Mouse (Mus musculus) neural tube, embryonic 11.5 days (tissue): ENCODE results near the gene Cd200r4. TPM values are rescaled to one million over a fixed set of nuclear protein-coding genes. Genes with fewer than 3 reads are reported as not detected.

Experiments used
- ATAC-seq: fragments of 200-750 bp; cut with Nextera tagmentation; 2 replicates; pipeline ENCODE4 v1.8.0; 2017; ENCODE audit warnings: moderate number of reproducible peaks, mild to moderate bottlenecking, moderate TSS enrichment, moderate library complexity; ENCODE audit not compliant: insufficient read depth, low FRiP score, low TSS enrichment
- DNase-seq: peaks from one replicate; pipeline ENCODE4 v3.0.0-alpha.2; 2015; ENCODE audit warnings: low spot score
- H3K27ac ChIP-seq: fragments of 300-500 bp; sonication (generic); 2 replicates; pipeline ENCODE4 v1.5.1; 2014; ENCODE audit warnings: low read depth, mild to moderate bottlenecking, low read length
- H3K27me3 ChIP-seq: fragments of 300-500 bp; sonication (generic); 2 replicates; pipeline ENCODE4 v1.6.1; 2014; ENCODE audit warnings: mild to moderate bottlenecking, low read length, mixed read lengths; ENCODE audit not compliant: control insufficient read depth, insufficient read depth
- H3K36me3 ChIP-seq: fragments of 300-500 bp; sonication (generic); 2 replicates; pipeline ENCODE4 v1.6.1; 2014; ENCODE audit warnings: mild to moderate bottlenecking, low read length, moderate library complexity, mixed read lengths; ENCODE audit not compliant: control insufficient read depth, insufficient read depth
- H3K4me1 ChIP-seq: fragments of 300-500 bp; sonication (generic); 2 replicates; pipeline ENCODE4 v1.6.1; 2014; ENCODE audit warnings: low read length, mixed read lengths; ENCODE audit not compliant: control insufficient read depth, insufficient read depth
- H3K4me2 ChIP-seq: fragments of 300-500 bp; sonication (generic); 2 replicates; pipeline ENCODE4 v1.6.1; 2014; ENCODE audit warnings: low read depth, mild to moderate bottlenecking, moderate library complexity
- H3K4me3 ChIP-seq: fragments of 300-500 bp; sonication (generic); 2 replicates; pipeline ENCODE4 v1.5.1; 2014; ENCODE audit warnings: low read depth, low read length
- H3K9ac ChIP-seq: fragments of 300-500 bp; sonication (generic); 2 replicates; pipeline ENCODE4 v1.6.1; 2014; ENCODE audit warnings: mild to moderate bottlenecking, low read length
- H3K9me3 ChIP-seq: fragments of 300-500 bp; sonication (generic); 2 replicates; pipeline ENCODE4 v1.6.1; 2016; ENCODE audit warnings: low read length; ENCODE audit not compliant: control insufficient read depth
- WGBS: fragments of 180-500 bp; shearing (Covaris S2); extraction: QIAGEN DNeasy Blood & Tissue Kit; methylation state at CpG from one replicate; pipeline ENCODE4 v1.1.7; 2014; 5-methylcytosine and 5-hydroxymethylcytosine counted together
- polyA plus RNA-seq: library from polyadenylated mRNA; unstranded; fragments of >200 nt; fragmentation: Nextera tagmentation; extraction: Ambion mirVana; gene quantifications from 2 replicates; pipeline ENCODE4 v1.2.1, GENCODE M21; 2014

Gene Cd200r4
- polyA plus RNA-seq: not detected in 2 replicates

DNA sequence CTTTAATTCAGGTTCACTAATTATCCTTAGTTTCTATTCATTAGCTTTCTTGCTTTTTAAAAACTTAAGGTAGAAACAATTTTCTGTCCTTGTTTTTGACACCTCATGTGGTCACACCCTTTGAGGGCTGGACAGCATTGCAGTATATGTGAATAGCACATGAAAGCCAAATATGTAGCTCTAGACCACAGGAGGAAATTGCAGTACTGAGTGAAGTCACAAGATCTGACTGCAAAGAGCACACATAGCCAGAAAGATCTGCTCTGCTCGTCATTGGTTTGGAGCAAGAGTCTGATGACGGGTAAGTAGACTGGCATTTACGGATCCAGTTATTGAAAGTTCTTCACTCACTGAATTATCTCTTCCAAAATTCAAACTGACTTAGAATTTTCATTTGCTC, at the start of gene Cd200r4:
Cd200r4 (plus strand) TSS at position 190 of the 400 bp plus-strand sequence.
- Histone ChIP-seq H3K4me1 (no peaks in the 10 kb centered on the region), H3K4me2 (no peak within 1 kb of the TSS), H3K27me3 (no peaks in the 10 kb centered on the region), H3K27ac (no peak within 1 kb of the TSS), H3K9me3 (no peaks in the 10 kb centered on the region), H3K9ac (no peak within 1 kb of the TSS), H3K4me3 (no peak within 1 kb of the TSS), H3K36me3 (no peaks in the 10 kb centered on the region)
- DNase-seq (no peak), ATAC-seq (no peak)
- WGBS: 95% methylated on average over 3 of the region's 3 CpGs

GRCm38 (mm10) chr16:44761811-44762210, 49.7 kb upstream of the Cd200r4 start:
- WGBS: 60% methylated on average over 1 of the region's 1 CpGs
- no peak for ATAC-seq
- H3K9ac ChIP-seq: no peak overlapping the region
- H3K4me3 ChIP-seq: no peak overlapping the region
- H3K4me2 ChIP-seq: no peak overlapping the region
- H3K36me3 ChIP-seq: no peaks in the 10 kb centered on the region
- no peak overlapping the region for H3K27ac ChIP-seq
- H3K27me3 ChIP-seq: no peaks in the 10 kb centered on the region
- H3K4me1 ChIP-seq: no peaks in the 10 kb centered on the region
- no peak for DNase-seq
- H3K9me3 ChIP-seq: no peaks in the 10 kb centered on the region

DNA sequence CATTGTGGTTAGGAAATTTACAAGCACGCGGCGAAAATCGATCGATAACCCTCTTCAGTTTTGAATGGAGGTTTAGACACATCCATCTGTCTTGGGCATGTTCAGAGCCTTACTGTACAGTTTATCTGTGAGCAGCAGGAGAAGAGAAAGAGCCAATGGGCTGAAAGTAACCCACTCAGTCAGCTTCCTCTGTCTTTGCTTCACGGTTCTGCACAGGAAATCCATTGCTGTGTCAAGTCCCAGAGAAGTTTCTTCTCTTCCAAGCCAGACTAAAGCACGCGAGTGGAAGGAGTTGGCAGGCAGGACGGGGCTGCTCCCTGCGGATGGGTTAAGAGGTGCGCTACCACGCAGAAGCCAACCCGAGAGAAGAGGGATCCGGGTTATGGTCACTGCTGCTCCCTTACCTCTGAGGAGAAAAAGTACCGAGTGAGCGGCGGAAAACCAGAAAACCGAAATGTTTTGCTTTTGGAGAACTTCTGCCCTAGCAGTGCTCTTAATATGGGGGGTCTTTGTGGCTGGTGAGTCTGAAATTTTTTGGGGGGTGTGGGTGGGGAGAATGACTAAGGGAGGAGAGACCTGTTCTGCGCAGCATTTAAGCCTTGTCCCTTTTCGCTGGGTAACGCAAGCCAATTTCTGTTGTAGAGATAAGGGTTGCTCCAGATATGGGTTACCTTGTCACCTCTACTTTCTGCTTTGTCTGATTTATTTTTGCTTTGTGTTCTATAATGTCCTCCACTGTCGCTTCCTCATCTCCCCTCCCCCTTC, 45.8 kb upstream of the Cd200r4 start, which contains the start of gene Cd200r1:
Cd200r1 (plus strand) TSS at position 182 of the 765 bp plus-strand sequence.
- no peak for ATAC-seq
- 82% methylated on average over 22 of the region's 22 CpGs for WGBS

DNA sequence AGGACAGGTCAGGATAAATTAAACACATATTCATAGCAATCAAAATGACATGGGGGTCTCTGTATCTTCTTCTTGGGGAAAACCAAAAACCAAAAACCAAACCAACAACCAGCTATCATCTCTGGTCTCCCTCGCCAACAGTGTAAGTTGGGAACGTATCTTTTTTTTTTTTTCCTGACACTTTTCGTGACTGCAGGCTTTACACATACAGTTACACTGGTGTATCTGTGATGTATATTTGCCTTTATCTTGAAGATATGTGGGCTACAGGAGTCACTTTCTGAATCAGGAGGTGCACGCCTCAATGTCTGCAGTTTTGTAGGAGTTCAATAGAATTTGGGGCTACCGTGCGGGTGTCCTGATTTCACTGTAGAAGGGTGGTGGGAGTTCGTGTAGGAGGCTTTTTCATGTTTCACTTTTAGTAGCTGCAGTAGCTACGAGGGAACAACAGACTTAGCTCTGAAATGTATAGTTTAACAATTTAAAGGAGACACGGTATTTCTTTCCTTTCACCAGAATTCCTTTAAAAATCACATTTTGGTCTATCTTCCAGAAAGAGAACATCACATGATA, 45.1 kb upstream of the Cd200r4 start:
- ATAC-seq: no peak
- H3K4me1 ChIP-seq: no peaks in the 10 kb centered on the region

More for the DNA sequence above, 45.8 kb upstream of the Cd200r4 start, which contains the start of gene Cd200r1:
- Histone ChIP-seq H3K27ac (no peak within 1 kb of the TSS), H3K4me2 (no peak within 1 kb of the TSS), H3K4me1 (no peaks in the 10 kb centered on the region), H3K9ac (no peak within 1 kb of the TSS), H3K36me3 (no peaks in the 10 kb centered on the region), H3K9me3 (no peaks in the 10 kb centered on the region), H3K27me3 (no peaks in the 10 kb centered on the region), H3K4me3 (no peak within 1 kb of the TSS)
- DNase-seq: no peak

GRCm38 (mm10) chr16:44767506-44767905, 44.0 kb upstream of the Cd200r4 start:
- DNase-seq (no peak), ATAC-seq (no peak)
- H3K27me3 ChIP-seq: no peaks in the 10 kb centered on the region
- no peak overlapping the region for H3K4me3 ChIP-seq
- no peaks in the 10 kb centered on the region for H3K9me3 ChIP-seq
- WGBS: 92% methylated on average over 7 of the region's 7 CpGs
- H3K27ac ChIP-seq: no peak overlapping the region
- H3K4me2 ChIP-seq: no peak overlapping the region
- no peaks in the 10 kb centered on the region for H3K36me3 ChIP-seq
- no peak overlapping the region for H3K9ac ChIP-seq
- no peaks in the 10 kb centered on the region for H3K4me1 ChIP-seq

More for the DNA sequence above, 45.1 kb upstream of the Cd200r4 start:
- WGBS: 89% methylated on average over 9 of the region's 9 CpGs
- no peak overlapping the region for H3K4me3 ChIP-seq
- DNase-seq: no peak
- H3K9ac ChIP-seq: no peak overlapping the region
- no peaks in the 10 kb centered on the region for H3K27me3 ChIP-seq
- H3K9me3 ChIP-seq: no peaks in the 10 kb centered on the region
- H3K36me3 ChIP-seq: no peaks in the 10 kb centered on the region
- H3K27ac ChIP-seq: no peak overlapping the region
- H3K4me2 ChIP-seq: no peak overlapping the region

DNA sequence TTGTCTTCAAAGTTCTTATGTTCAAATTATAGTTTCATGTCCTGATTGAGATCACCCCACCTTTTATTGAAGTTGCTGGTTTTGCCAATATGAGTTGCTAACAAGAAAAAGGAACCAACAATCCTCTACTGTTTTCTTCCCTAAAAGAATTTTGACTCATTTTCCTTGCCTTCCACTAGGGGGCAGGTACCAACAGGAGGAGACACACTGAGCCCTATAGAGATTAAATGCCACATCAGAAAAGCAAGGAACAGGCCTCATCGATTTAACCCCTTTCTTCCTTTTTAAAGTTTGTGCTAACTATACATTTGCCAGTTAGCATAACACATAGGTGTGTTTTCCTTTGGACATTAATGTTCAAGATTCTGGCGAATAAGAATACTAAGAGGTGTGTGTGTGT, 43.6 kb upstream of the Cd200r4 start:
- H3K4me2 ChIP-seq: no peak overlapping the region
- H3K4me1 ChIP-seq: no peaks in the 10 kb centered on the region
- ATAC-seq: peak; percentile 63; the same call in 1 of the 2 replicates
- DNase-seq: no peak
- no peaks in the 10 kb centered on the region for H3K36me3 ChIP-seq
- no peak overlapping the region for H3K27ac ChIP-seq
- 59% methylated on average over 2 of the region's 2 CpGs for WGBS
- H3K27me3 ChIP-seq: no peaks in the 10 kb centered on the region
- no peak overlapping the region for H3K4me3 ChIP-seq
- H3K9ac ChIP-seq: no peak overlapping the region
- H3K9me3 ChIP-seq: no peaks in the 10 kb centered on the region

DNA sequence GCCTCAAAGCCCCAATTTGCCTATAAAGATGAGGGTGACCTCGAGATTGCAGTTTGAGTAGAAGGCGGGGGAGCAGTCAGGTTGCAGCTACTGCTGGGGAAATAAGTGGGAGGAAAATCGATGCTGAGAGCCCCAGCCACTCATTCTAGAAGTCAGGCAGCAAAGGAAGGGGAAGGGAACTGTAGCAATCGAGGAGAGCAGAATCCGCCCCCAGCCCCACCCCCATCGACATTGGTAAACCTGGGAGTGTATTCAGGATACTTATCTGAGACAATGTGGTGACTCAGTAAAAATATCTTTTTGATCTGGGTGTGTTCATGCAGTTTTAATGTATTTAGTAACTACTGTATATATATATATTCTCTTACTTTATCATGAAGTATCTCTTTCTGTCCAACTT, 39.0 kb upstream of the Cd200r4 start:
- Histone ChIP-seq H3K4me2 (no peak overlapping the region), H3K9me3 (no peaks in the 10 kb centered on the region), H3K27ac (no peak overlapping the region), H3K36me3 (no peaks in the 10 kb centered on the region), H3K9ac (no peak overlapping the region), H3K4me1 (no peaks in the 10 kb centered on the region), H3K4me3 (no peak overlapping the region), H3K27me3 (no peaks in the 10 kb centered on the region)
- WGBS: 77% methylated on average over 6 of the region's 6 CpGs
- no peak for DNase-seq
- no peak for ATAC-seq

- no peaks in the 10 kb centered on the region for H3K27me3 ChIP-seq
- no peak for DNase-seq
- WGBS: 93% methylated on average over 3 of the region's 3 CpGs
- H3K36me3 ChIP-seq: no peaks in the 10 kb centered on the region
- H3K27ac ChIP-seq: no peak overlapping the region
- H3K9me3 ChIP-seq: no peaks in the 10 kb centered on the region
- no peak overlapping the region for H3K4me3 ChIP-seq
- no peak for ATAC-seq
- H3K4me2 ChIP-seq: no peak overlapping the region
- H3K9ac ChIP-seq: no peak overlapping the region
- no peaks in the 10 kb centered on the region for H3K4me1 ChIP-seq
These were observed 37.9 kb upstream of the Cd200r4 start for GRCm38 (mm10) chr16:44773673-44774072.

DNA sequence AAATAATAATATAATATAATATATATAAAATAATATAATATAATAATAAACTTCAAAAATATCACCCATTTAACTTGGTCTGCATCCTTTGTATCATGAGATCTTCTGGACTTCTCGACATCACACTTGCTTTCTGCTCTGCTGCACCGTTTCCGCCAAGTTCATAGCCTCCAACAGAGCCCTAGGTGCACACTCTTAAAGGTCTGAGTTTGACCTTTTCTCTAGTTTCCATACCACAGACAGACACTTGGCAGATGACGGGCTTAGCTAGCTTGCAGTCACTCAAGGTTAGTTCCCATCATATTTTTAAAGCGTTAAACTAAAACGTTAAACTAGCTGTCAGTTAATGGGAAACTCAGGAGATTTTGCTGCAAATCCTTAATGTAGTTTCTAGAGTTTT, 37.3 kb upstream of the Cd200r4 start:
- Histone ChIP-seq H3K9ac (no peak overlapping the region), H3K36me3 (no peaks in the 10 kb centered on the region)
- ATAC-seq: no peak

More for the DNA sequence above, 37.3 kb upstream of the Cd200r4 start:
- Histone ChIP-seq H3K4me3 (no peak overlapping the region), H3K4me1 (no peaks in the 10 kb centered on the region), H3K9me3 (no peaks in the 10 kb centered on the region), H3K27ac (no peak overlapping the region), H3K4me2 (no peak overlapping the region), H3K27me3 (no peaks in the 10 kb centered on the region)
- 90% methylated on average over 6 of the region's 6 CpGs for WGBS
- no peak for DNase-seq
